Mouse (Mus musculus): Measurements from ENCODE around the gene Dnah12.
"Not testable (repeated sequence)": the region's sequence is repeated elsewhere in the genome, so short reads cannot be mapped to it uniquely, and the experiment has no call there.

The Dnah12 gene

GRCm38 (mm10) chr14:26719696-26720095 lies 26.6 kb downstream of the Dnah12 start:
- not testable (repeated sequence) for DNase-seq (ENCODE audit: low spot score)

- DNase-seq (ENCODE audit: low spot score): no peak
These were observed 31.8 kb downstream of the Dnah12 start for GRCm38 (mm10) chr14:26724898-26725297.

GRCm38 (mm10) chr14:26758566-26758965 lies 65.5 kb downstream of the Dnah12 start:
- no peak for DNase-seq (ENCODE audit: low spot score)

- no peak for DNase-seq (ENCODE audit: low spot score)
These were observed 71.8 kb downstream of the Dnah12 start for GRCm38 (mm10) chr14:26764827-26765226.

GRCm38 (mm10) chr14:26768195-26768594 lies 75.1 kb downstream of the Dnah12 start:
- no peak for DNase-seq (ENCODE audit: low spot score)

GRCm38 (mm10) chr14:26773536-26773935 lies 80.5 kb downstream of the Dnah12 start:
- DNase-seq (ENCODE audit: low spot score): no peak

GRCm38 (mm10) chr14:26783731-26784130 lies 90.7 kb downstream of the Dnah12 start:
- DNase-seq (ENCODE audit: low spot score): no peak

- no peak for DNase-seq (ENCODE audit: low spot score)
These were observed 92.6 kb downstream of the Dnah12 start for GRCm38 (mm10) chr14:26785695-26786094.

- no peak for DNase-seq (ENCODE audit: low spot score)
These were observed 101.4 kb downstream of the Dnah12 start for GRCm38 (mm10) chr14:26794431-26794830.

GRCm38 (mm10) chr14:26798330-26798729 lies 105.3 kb downstream of the Dnah12 start:
- no peak for DNase-seq (ENCODE audit: low spot score)

GRCm38 (mm10) chr14:26799286-26799685 lies 106.2 kb downstream of the Dnah12 start:
- DNase-seq (ENCODE audit: low spot score): no peak

GRCm38 (mm10) chr14:26805500-26805899 lies 112.4 kb downstream of the Dnah12 start:
- DNase-seq (ENCODE audit: low spot score): no peak

GRCm38 (mm10) chr14:26812734-26813133 lies 119.7 kb downstream of the Dnah12 start:
- no peak for DNase-seq (ENCODE audit: low spot score)

- DNase-seq (ENCODE audit: low spot score): no peak
These were observed 120.8 kb downstream of the Dnah12 start for GRCm38 (mm10) chr14:26813871-26814270.

GRCm38 (mm10) chr14:26814908-26815307 lies 121.8 kb downstream of the Dnah12 start:
- DNase-seq (ENCODE audit: low spot score): no peak

- no peak for DNase-seq (ENCODE audit: low spot score)
These were observed 123.7 kb downstream of the Dnah12 start for GRCm38 (mm10) chr14:26816785-26817184.

- no peak for DNase-seq (ENCODE audit: low spot score)
These were observed 132.9 kb downstream of the Dnah12 start for GRCm38 (mm10) chr14:26826020-26826419.

- DNase-seq (ENCODE audit: low spot score): no peak
These were observed 160.0 kb downstream of the Dnah12 start for GRCm38 (mm10) chr14:26853053-26853452.

GRCm38 (mm10) chr14:26854066-26854465 lies 161.0 kb downstream of the Dnah12 start:
- DNase-seq (ENCODE audit: low spot score): no peak

- DNase-seq (ENCODE audit: low spot score): no peak
These were observed 165.3 kb downstream of the Dnah12 start for GRCm38 (mm10) chr14:26858364-26858763.

- no peak for DNase-seq (ENCODE audit: low spot score)
These were observed 165.9 kb downstream of the Dnah12 start for GRCm38 (mm10) chr14:26859024-26859423.

GRCm38 (mm10) chr14:26867356-26867755 lies 174.3 kb downstream of the Dnah12 start:
- no peak for DNase-seq (ENCODE audit: low spot score)

- DNase-seq (ENCODE audit: low spot score): no peak
These were observed 175.2 kb downstream of the Dnah12 start for GRCm38 (mm10) chr14:26868299-26868698.

- DNase-seq (ENCODE audit: low spot score): no peak
These were observed 185.7 kb downstream of the Dnah12 start for GRCm38 (mm10) chr14:26878756-26879155.

GRCm38 (mm10) chr14:26879976-26880375 lies 186.9 kb downstream of the Dnah12 start:
- DNase-seq (ENCODE audit: low spot score): no peak

Data from urinary bladder, postnatal 10 days (tissue).